Mouse (Mus musculus) liver, embryonic 14.5 days (tissue): ENCODE data around the gene Kcna2. TPM values are rescaled to one million over a fixed set of nuclear protein-coding genes. Genes with fewer than 3 reads are reported as not detected.

Experiments used
- ATAC-seq: fragments of 200-750 bp; cut with Nextera tagmentation; 2 replicates; pipeline ENCODE4 v1.8.0; 2017; ENCODE audit warnings: moderate number of reproducible peaks, mild to moderate bottlenecking, moderate library complexity; ENCODE audit not compliant: insufficient read depth
- DNase-seq, 3 experiments: peaks; one replicate each; pipeline ENCODE4 v3.0.0-alpha.2; 2012 to 2013; ENCODE audit warnings: low read depth in 3 of 3, low spot score in 3 of 3
- H3K27ac ChIP-seq: fragments of 300-500 bp; sonication (generic); 2 replicates; pipeline ENCODE4 v1.5.1; 2014; ENCODE audit warnings: moderate library complexity, mild to moderate bottlenecking, control low read depth, inconsistent platforms
- H3K27me3 ChIP-seq: fragments of 300-500 bp; sonication (generic); 2 replicates; pipeline ENCODE4 v1.6.1; 2014; ENCODE audit warnings: mild to moderate bottlenecking, low read length, moderate library complexity; ENCODE audit not compliant: control insufficient read depth, insufficient read depth
- H3K36me3 ChIP-seq: fragments of 300-500 bp; sonication (generic); replicated peaks from 2 replicates; pipeline ENCODE4 v1.6.1; 2014; ENCODE audit warnings: low read depth; ENCODE audit not compliant: control insufficient read depth, insufficient read depth
- H3K4me1 ChIP-seq, 2 experiments: fragments of 200-500 bp in 1 of 2; fragments of 300-500 bp in 1 of 2; sonication (generic) in 1 of 2; replicated peaks; 2 replicates each; pipeline ENCODE4 v1.6.1; 2012 to 2014; ENCODE audit warnings: antibody characterized with exemption in 1 of 2, inconsistent platforms in 1 of 2, low read length in 1 of 2; ENCODE audit not compliant: control insufficient read depth in 2 of 2, insufficient read depth in 2 of 2
- H3K4me2 ChIP-seq: fragments of 300-500 bp; sonication (generic); 2 replicates; pipeline ENCODE4 v1.6.1; 2014; ENCODE audit warnings: low read depth, mild to moderate bottlenecking, control low read depth, moderate library complexity
- H3K4me3 ChIP-seq, 2 experiments: fragments of 200-500 bp in 1 of 2; fragments of 300-500 bp in 1 of 2; sonication (generic) in 1 of 2; 2 replicates each; pipeline ENCODE4 v1.5.1; 2012 to 2014; ENCODE audit warnings: low read depth in 2 of 2, low read length in 2 of 2, mild to moderate bottlenecking in 2 of 2, control low read depth in 1 of 2, inconsistent platforms in 1 of 2, moderate library complexity in 1 of 2; ENCODE audit not compliant: insufficient read depth in 1 of 2
- H3K9ac ChIP-seq: fragments of 300-500 bp; sonication (generic); replicated peaks from 2 replicates; pipeline ENCODE4 v1.6.1; 2014; ENCODE audit warnings: mild to moderate bottlenecking, control low read depth, moderate library complexity
- H3K9me3 ChIP-seq: fragments of 300-500 bp; sonication (generic); 2 replicates; pipeline ENCODE4 v1.6.1; 2016; ENCODE audit warnings: low read length, mixed read lengths; ENCODE audit not compliant: control insufficient read depth
- CTCF ChIP-seq: IDR thresholded peaks from 2 replicates; pipeline ENCODE4 v1.5.1; 2016; ENCODE audit warnings: antibody characterized with exemption, low read depth, control low read depth
- EP300 ChIP-seq: IDR thresholded peaks from 2 replicates; pipeline ENCODE4 v1.6.1; 2016; ENCODE audit warnings: antibody characterized with exemption, low read depth
- WGBS: fragments of 180-500 bp; shearing (Covaris S2); extraction: QIAGEN DNeasy Blood & Tissue Kit; methylation state at CpG from one replicate; pipeline ENCODE4 v1.1.7; 2014; ENCODE audit not compliant: insufficient replicate concordance; 5-methylcytosine and 5-hydroxymethylcytosine counted together
- polyA plus RNA-seq, 2 experiments: library from polyadenylated mRNA; depleted of rRNA in 1 of 2; stranded (reverse) in 1 of 2; unstranded in 1 of 2; fragments of >200 nt; fragmentation: Nextera tagmentation in 1 of 2; extraction: Ambion mirVana in 1 of 2; gene quantifications; 2 replicates each; pipeline versions ENCODE4 v1.2.1 to v1.2.3; 2012 to 2014

The Kcna2 gene
- polyA plus RNA-seq, 2 experiments: 0.06 to 0.15 TPM

DNA sequence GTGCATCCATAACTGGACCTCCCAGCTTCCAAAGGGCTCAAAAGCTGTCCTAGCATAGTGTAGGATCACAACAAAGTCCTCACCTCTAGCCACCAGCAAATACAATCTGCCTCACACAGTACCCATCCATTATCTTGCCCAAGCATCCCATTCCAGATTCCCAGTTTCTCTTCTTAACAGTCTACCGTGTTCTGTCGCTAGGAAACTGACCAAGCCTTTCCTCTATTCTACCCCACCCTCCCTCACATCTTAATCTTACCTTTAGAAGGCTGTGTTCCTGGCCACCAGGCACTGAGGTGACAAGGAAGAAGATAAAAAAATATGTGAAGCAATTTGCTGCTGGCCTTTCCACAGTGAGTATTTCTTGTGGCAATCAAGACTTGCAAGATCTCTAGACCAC, 14.8 kb downstream of the Kcna2 start:
- no peaks in the 10 kb centered on the region for H3K9me3 ChIP-seq
- H3K36me3 ChIP-seq: no peaks in the 10 kb centered on the region
- no peaks in the 10 kb centered on the region for H3K4me1 ChIP-seq
- DNase-seq: no peak
- no peak overlapping the region for H3K27ac ChIP-seq
- 54% methylated on average over 2 of the region's 2 CpGs for WGBS
- ATAC-seq: no peak
- H3K27me3 ChIP-seq: no peaks in the 10 kb centered on the region
- no peak overlapping the region for H3K4me3 ChIP-seq
- no peak overlapping the region for H3K9ac ChIP-seq
- TF ChIP-seq EP300 (no peak), CTCF (no peak)
- no peak overlapping the region for H3K4me2 ChIP-seq

DNA sequence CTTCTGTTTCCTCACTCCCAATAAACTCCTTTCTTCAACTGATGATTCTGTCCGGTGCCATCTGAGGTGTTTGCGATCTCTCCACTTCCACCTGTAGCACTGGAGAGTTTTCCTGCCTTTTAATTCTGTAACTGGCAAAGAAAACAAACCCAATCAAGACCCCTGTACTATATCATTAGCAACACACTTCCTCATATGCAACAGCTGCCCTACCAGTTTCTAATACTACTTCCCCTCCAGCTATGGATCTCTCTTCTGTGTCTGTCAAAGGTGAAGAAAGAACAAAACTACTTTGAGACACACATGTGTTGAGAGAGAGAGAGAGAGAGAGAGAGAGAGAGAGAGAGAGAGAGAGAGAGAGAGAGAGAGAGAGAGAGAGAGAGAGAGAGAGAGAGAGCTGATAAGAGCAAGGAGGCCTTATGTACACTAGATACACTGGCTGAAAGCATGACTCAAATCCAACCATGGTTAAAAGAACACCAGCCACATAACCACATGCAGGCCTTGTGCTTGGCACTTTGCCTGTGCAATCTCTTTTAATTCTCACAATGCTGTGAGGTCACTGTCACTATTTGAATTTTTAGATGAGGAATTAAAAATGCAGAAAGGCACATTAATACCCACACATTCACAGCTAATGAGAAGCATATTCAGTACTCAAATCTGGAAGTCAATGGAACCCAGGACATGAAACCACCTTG, 19.1 kb downstream of the Kcna2 start:
- ATAC-seq (no peak), DNase-seq (no peak)
- WGBS: 57% methylated on average over 2 of the region's 2 CpGs

DNA sequence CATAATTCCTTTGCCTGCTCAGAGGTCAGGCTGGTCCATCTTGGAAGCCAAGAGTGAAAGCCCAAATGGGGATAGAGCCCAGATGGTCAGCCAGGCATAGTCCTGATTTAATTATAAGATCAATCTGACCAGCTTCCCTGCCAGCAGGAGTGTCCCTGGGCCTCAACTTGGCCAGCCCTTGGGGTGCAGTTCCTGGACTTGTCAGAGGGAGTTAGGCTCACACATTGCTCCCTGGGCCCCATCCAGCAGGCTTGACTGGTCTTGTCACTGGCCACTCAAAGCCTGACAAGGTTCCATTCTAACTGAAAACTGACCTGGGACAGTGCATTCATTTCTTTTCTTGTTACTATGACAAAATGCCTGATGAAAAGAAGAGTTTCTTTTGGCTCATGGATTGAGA, 21.4 kb downstream of the Kcna2 start:
- H3K9me3 ChIP-seq: no peaks in the 10 kb centered on the region
- H3K27ac ChIP-seq: no peak overlapping the region
- no peak overlapping the region for H3K9ac ChIP-seq
- H3K36me3 ChIP-seq: no peaks in the 10 kb centered on the region
- no peak overlapping the region for H3K4me2 ChIP-seq
- TF ChIP-seq CTCF: no peak
- no peak for TF ChIP-seq EP300
- DNase-seq: no peak
- ATAC-seq: no peak
- no peak overlapping the region for H3K4me3 ChIP-seq
- H3K27me3 ChIP-seq: no peaks in the 10 kb centered on the region
- no peaks in the 10 kb centered on the region for H3K4me1 ChIP-seq

More for the DNA sequence above, 19.1 kb downstream of the Kcna2 start:
- H3K4me2 ChIP-seq: no peak overlapping the region
- H3K27ac ChIP-seq: no peak overlapping the region
- TF ChIP-seq EP300: no peak
- TF ChIP-seq CTCF: no peak
- no peaks in the 10 kb centered on the region for H3K27me3 ChIP-seq
- H3K36me3 ChIP-seq: no peaks in the 10 kb centered on the region
- H3K9ac ChIP-seq: no peak overlapping the region
- no peaks in the 10 kb centered on the region for H3K4me1 ChIP-seq
- H3K4me3 ChIP-seq: no peak overlapping the region
- no peaks in the 10 kb centered on the region for H3K9me3 ChIP-seq

DNA sequence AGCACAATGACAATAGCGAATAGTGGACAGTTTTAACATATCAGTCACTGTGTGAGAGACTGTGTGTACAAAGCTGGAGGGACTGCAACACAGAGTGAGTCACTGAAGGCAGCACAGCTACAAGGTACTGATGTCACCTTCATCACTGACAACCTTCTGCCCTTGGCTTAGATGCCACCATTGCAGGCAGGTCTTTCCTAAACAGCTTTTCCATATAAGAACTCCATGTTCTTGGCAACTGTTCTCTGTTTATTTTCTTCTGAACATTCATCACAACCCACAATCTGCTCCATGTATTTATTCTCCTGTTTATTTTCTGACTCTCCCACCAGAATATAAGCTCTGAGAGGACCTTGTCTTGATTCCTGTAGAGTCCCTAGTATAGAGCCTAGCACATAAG, 26.7 kb downstream of the Kcna2 start:
- Histone ChIP-seq H3K27me3 (no peaks in the 10 kb centered on the region), H3K4me2 (no peak overlapping the region), H3K27ac (no peak overlapping the region), H3K9ac (no peak overlapping the region), H3K4me3 (no peak overlapping the region), H3K36me3 (no peaks in the 10 kb centered on the region), H3K9me3 (no peaks in the 10 kb centered on the region), H3K4me1 (no peaks in the 10 kb centered on the region)
- TF ChIP-seq EP300 (no peak), CTCF (no peak)
- DNase-seq (no peak), ATAC-seq (no peak)
- WGBS: 57% methylated on average over 1 of the region's 1 CpGs

DNA sequence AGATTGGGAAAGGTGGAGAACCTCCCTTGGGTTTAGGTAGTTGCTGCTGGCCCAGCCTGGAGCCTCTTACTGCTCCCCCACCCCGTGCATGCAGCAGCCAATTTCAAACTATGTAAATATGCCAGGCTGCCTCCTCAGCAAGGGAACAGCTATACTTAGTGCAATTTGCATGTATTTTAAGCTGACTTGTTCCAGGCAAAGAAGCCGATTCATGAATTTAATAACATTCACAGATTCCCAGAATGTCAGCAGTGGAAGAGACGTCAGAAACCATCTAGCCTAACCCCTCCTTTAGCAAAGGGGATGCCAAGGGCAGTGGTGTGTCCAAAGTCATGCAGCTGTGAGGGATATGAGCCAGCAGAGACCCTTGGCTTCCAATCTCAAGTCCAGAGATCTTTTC, 27.5 kb downstream of the Kcna2 start:
- H3K36me3 ChIP-seq: no peaks in the 10 kb centered on the region
- 35% methylated on average over 3 of the region's 3 CpGs for WGBS
- H3K27ac ChIP-seq: no peak overlapping the region
- H3K4me2 ChIP-seq: no peak overlapping the region
- DNase-seq: no peak
- H3K9ac ChIP-seq: no peak overlapping the region
- TF ChIP-seq CTCF (no peak), EP300 (no peak)
- no peaks in the 10 kb centered on the region for H3K9me3 ChIP-seq
- no peaks in the 10 kb centered on the region for H3K4me1 ChIP-seq
- H3K4me3 ChIP-seq: no peak overlapping the region
- no peak for ATAC-seq
- no peaks in the 10 kb centered on the region for H3K27me3 ChIP-seq

DNA sequence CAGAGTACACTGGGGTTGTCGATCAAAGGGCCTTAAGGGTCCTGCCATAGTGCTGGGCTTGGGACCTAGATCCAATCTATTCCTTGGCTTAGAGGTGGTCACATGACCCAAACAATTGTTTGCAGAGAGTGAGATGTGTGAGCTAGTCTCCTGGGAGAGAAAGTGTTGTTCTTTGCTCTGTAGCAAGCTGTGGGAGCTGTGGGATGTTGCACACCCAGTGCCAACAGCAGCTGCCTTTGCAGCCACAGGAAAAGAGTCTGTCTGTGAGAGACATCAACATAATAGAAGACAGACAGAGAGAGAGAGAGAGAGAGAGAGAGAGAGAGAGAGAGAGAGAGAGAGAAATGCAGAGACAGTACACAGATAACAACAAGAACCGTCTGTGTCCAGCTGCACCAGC, 28.3 kb downstream of the Kcna2 start:
- DNase-seq (no peak), ATAC-seq (no peak)
- Histone ChIP-seq H3K9me3 (no peaks in the 10 kb centered on the region), H3K27ac (no peak overlapping the region), H3K4me2 (no peak overlapping the region), H3K27me3 (no peaks in the 10 kb centered on the region), H3K36me3 (no peaks in the 10 kb centered on the region), H3K4me1 (no peaks in the 10 kb centered on the region), H3K9ac (no peak overlapping the region), H3K4me3 (no peak overlapping the region)
- TF ChIP-seq EP300 (no peak), CTCF (no peak)
- WGBS: 41% methylated on average over 2 of the region's 2 CpGs
